Mouse (Mus musculus): ENCODE results near the gene Slc16a3. TPM values are rescaled to one million over a fixed set of nuclear protein-coding genes. Genes with fewer than 3 reads are reported as not detected.

The Slc16a3 gene
- polyA plus RNA-seq, 1 experiment from 2014 or later, result 92.6 TPM

DNA sequence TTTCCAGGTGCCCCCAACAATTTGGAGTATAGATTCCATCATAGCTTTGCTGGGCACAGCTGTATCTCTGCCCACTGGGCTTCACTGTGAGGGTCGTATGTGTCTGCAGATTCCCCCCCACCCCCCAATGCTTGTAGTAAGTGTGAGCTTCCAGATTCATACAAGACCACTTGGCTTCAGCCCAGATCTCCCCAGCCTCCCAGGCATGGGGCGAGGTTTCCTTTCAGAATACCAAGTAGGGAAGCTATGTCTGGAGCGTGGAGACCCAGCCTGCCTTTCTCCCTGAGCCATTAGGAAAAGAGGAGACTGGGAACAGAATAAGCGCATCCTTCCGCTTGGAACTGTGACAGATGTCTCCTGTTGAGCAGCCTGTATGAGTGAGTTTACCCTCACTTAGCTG is 45.3 kb downstream of the Slc16a3 start:
- WGBS, result 69% methylated on average over 5 of the region's 5 CpGs
- H3K27ac ChIP-seq (ENCODE audit: low read length), result no peak overlapping the region

GRCm38 (mm10) chr11:120994741-120995140 is 46.5 kb downstream of the Slc16a3 start:
- Histone ChIP-seq H3K36me3 (ENCODE audit: control insufficient read depth, insufficient read depth, low read length) (no peaks in the 10 kb centered on the region), H3K9me3 (ENCODE audit: control insufficient read depth, low read length) (no peaks in the 10 kb centered on the region), H3K27me3 (replicated peaks; ENCODE audit: control insufficient read depth, insufficient read depth, low read length) (no peaks in the 10 kb centered on the region), H3K27ac (ENCODE audit: low read length) (no peak overlapping the region), H3K4me2 (ENCODE audit: low read depth, low read length) (no peak overlapping the region), H3K4me3 (ENCODE audit: low read length) (no peak overlapping the region), H3K9ac (ENCODE audit: low read depth, low read length) (no peak overlapping the region), H3K4me1 (ENCODE audit: control insufficient read depth, insufficient read depth, low read length) (peaks cover 16% of the 10 kb centered on the region; the same call in 1 of the 2 replicates)
- WGBS, result 73% methylated on average over 6 of the region's 6 CpGs
- ATAC-seq, result no peak

More for the DNA sequence above, 45.3 kb downstream of the Slc16a3 start:
- H3K4me2 ChIP-seq (ENCODE audit: low read depth, low read length), result no peak overlapping the region
- no peak overlapping the region for H3K4me3 ChIP-seq (ENCODE audit: low read length)
- no peak for ATAC-seq
- no peaks in the 10 kb centered on the region for H3K36me3 ChIP-seq (ENCODE audit: control insufficient read depth, insufficient read depth, low read length)
- H3K4me1 ChIP-seq (ENCODE audit: control insufficient read depth, insufficient read depth, low read length), result peaks cover 27% of the 10 kb centered on the region
- no peak overlapping the region for H3K9ac ChIP-seq (ENCODE audit: low read depth, low read length)
- no peaks in the 10 kb centered on the region for H3K27me3 ChIP-seq (replicated peaks; ENCODE audit: control insufficient read depth, insufficient read depth, low read length)
- no peaks in the 10 kb centered on the region for H3K9me3 ChIP-seq (ENCODE audit: control insufficient read depth, low read length)

DNA sequence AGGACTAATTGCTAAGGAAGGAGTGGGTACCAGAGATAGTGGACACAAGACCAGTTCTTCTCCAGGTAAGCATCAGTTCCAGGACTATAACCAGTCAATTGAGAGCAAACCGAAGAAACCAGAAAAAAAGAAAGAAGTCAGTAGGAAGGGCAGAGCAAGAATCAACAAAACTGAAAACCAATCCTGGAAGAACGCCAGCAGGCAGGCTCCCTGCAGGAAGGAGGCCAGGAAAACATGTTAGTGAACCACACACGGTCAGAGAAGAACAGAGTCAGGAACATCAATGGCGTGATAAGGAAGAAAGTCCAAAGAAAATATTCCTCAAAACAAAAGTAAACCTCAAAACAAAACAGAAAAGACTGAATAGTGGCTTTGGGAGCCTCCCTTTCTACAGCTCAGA is 53.7 kb downstream of the Slc16a3 start:
- no peak overlapping the region for H3K4me3 ChIP-seq (ENCODE audit: low read length)
- no peak overlapping the region for H3K27ac ChIP-seq (ENCODE audit: low read length)
- no peak overlapping the region for H3K9ac ChIP-seq (ENCODE audit: low read depth, low read length)
- H3K27me3 ChIP-seq (replicated peaks; ENCODE audit: control insufficient read depth, insufficient read depth, low read length), result no peaks in the 10 kb centered on the region
- H3K36me3 ChIP-seq (ENCODE audit: control insufficient read depth, insufficient read depth, low read length), result no peaks in the 10 kb centered on the region
- no peaks in the 10 kb centered on the region for H3K9me3 ChIP-seq (ENCODE audit: control insufficient read depth, low read length)
- no peak overlapping the region for H3K4me2 ChIP-seq (ENCODE audit: low read depth, low read length)
- H3K4me1 ChIP-seq (ENCODE audit: control insufficient read depth, insufficient read depth, low read length), result no peaks in the 10 kb centered on the region
- no peak for ATAC-seq
- WGBS, result 42% methylated on average over 4 of the region's 4 CpGs

DNA sequence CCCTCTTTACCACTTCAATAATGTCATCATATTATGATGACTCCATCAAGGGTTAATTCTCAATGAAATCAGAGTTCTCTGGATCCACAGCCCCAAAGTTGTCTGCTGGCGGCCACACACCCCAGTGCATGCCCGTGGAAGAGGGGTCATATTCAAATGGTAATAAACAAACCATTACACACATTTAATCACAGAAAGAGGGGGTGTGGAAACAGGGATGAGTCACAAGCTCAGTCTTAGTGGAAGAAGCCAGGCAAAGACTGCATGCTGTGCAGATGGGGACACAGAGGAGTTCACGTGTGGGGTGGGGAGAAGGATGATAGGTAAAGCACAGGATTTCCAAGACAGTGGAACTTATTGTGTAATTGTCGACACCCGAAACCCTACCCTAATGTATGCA is 56.0 kb downstream of the Slc16a3 start:
- Histone ChIP-seq H3K27me3 (replicated peaks; ENCODE audit: control insufficient read depth, insufficient read depth, low read length) (no peaks in the 10 kb centered on the region), H3K36me3 (ENCODE audit: control insufficient read depth, insufficient read depth, low read length) (no peaks in the 10 kb centered on the region), H3K27ac (ENCODE audit: low read length) (no peak overlapping the region), H3K4me3 (ENCODE audit: low read length) (no peak overlapping the region), H3K9me3 (ENCODE audit: control insufficient read depth, low read length) (no peaks in the 10 kb centered on the region), H3K4me1 (ENCODE audit: control insufficient read depth, insufficient read depth, low read length) (no peaks in the 10 kb centered on the region), H3K4me2 (ENCODE audit: low read depth, low read length) (no peak overlapping the region), H3K9ac (ENCODE audit: low read depth, low read length) (no peak overlapping the region)
- WGBS, result 48% methylated on average over 5 of the region's 5 CpGs
- ATAC-seq, result no peak

DNA sequence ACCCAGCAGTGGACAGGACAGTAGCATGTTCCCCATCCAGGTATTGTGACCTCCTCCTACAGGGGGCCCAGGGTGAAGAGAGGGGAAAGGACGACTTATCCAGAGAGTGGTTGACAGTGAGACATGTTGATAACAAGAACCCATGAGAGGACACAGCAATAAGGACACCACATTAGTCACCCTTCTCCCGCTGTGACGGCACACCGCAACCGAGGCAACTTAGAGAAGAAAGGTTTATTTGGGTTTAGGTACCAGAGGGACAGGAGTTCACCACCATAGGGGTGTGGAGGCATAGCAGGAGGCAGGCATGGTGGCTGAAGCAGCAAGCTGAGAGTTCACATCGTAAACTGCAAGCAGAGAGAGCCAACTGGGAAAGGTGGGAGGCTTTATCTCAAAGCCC is 57.9 kb downstream of the Slc16a3 start:
- no peak overlapping the region for H3K27ac ChIP-seq (ENCODE audit: low read length)
- WGBS, result 67% methylated on average over 6 of the region's 6 CpGs
- H3K9ac ChIP-seq (ENCODE audit: low read depth, low read length), result no peak overlapping the region
- H3K4me3 ChIP-seq (ENCODE audit: low read length), result no peak overlapping the region
- no peaks in the 10 kb centered on the region for H3K36me3 ChIP-seq (ENCODE audit: control insufficient read depth, insufficient read depth, low read length)
- no peaks in the 10 kb centered on the region for H3K27me3 ChIP-seq (replicated peaks; ENCODE audit: control insufficient read depth, insufficient read depth, low read length)
- no peak for ATAC-seq
- no peaks in the 10 kb centered on the region for H3K4me1 ChIP-seq (ENCODE audit: control insufficient read depth, insufficient read depth, low read length)
- H3K4me2 ChIP-seq (ENCODE audit: low read depth, low read length), result no peak overlapping the region
- H3K9me3 ChIP-seq (ENCODE audit: control insufficient read depth, low read length), result no peaks in the 10 kb centered on the region

DNA sequence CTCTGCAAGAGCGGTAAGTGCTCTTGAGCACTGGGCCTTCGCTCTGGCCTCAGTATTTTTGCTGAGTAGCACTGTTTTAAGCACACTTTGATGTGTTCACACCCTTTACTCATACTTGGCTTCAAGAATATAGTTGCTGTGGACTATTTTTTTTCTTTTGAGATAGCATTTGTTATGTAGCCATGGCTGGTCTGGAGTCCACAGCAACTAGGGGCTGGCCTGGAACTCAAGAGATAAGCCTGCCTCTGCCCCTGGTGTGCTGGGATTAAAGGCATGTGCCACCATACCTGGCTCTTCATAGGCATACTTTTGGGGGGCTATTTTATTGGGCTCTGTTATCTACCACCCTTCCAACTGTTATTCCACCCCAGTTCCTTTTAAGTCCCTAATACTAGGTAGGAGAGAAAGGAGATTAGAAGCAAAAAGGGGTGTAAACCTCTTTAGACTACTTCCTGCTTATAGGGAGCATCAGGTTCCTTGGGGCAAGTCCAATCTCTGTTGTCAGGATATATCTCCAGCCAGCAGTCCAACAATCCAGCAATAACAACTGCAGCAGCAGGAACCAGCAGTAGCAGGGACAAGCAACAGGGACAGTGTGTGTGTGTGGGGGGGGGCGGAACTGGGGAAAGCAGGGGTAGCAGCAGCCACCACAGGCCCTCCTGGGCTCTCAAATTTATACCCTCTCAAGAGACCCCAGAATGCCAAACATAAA is 61.9 kb downstream of the Slc16a3 start:
- WGBS, result 91% methylated on average over 3 of the region's 3 CpGs
- no peak for ATAC-seq
- H3K27ac ChIP-seq (ENCODE audit: low read length), result no peak overlapping the region

More for the DNA sequence above, 61.9 kb downstream of the Slc16a3 start:
- Histone ChIP-seq H3K9ac (ENCODE audit: low read depth, low read length) (no peak overlapping the region), H3K27me3 (replicated peaks; ENCODE audit: control insufficient read depth, insufficient read depth, low read length) (no peaks in the 10 kb centered on the region), H3K36me3 (ENCODE audit: control insufficient read depth, insufficient read depth, low read length) (no peaks in the 10 kb centered on the region), H3K4me2 (ENCODE audit: low read depth, low read length) (no peak overlapping the region), H3K4me3 (ENCODE audit: low read length) (no peak overlapping the region), H3K4me1 (ENCODE audit: control insufficient read depth, insufficient read depth, low read length) (peaks cover 4% of the 10 kb centered on the region), H3K9me3 (ENCODE audit: control insufficient read depth, low read length) (no peaks in the 10 kb centered on the region)

Other genes with a start within 250 kb of the Slc16a3 start
- 159 and 174 TPM in 2 replicates for gene Cenpx, start 234.7 kb upstream of the Slc16a3 start, polyA plus RNA-seq (2015; fragmentation: Nextera tagmentation; extraction: Ambion mirVana)
- 43.0 and 44.4 TPM in 2 replicates for gene Lrrc45, start 234.6 kb upstream of the Slc16a3 start, polyA plus RNA-seq (2015; fragmentation: Nextera tagmentation; extraction: Ambion mirVana)
- 30.4 and 31.2 TPM in 2 replicates for gene Rac3, start 227.0 kb upstream of the Slc16a3 start, polyA plus RNA-seq (2015; fragmentation: Nextera tagmentation; extraction: Ambion mirVana)
- 56.0 and 65.0 TPM in 2 replicates for gene Dcxr, start 221.2 kb upstream of the Slc16a3 start, polyA plus RNA-seq (2015; fragmentation: Nextera tagmentation; extraction: Ambion mirVana)
- gene Cbr2, start 216.4 kb upstream of the Slc16a3 start, polyA plus RNA-seq (2015; fragmentation: Nextera tagmentation; extraction: Ambion mirVana), result 1.7 and 2.3 TPM in 2 replicates
- gene Hmga1b, start 185.7 kb upstream of the Slc16a3 start, polyA plus RNA-seq (2015; fragmentation: Nextera tagmentation; extraction: Ambion mirVana), result 5.9 and 7.6 TPM in 2 replicates
- 40.6 and 40.7 TPM in 2 replicates for gene Rfng, start 164.3 kb upstream of the Slc16a3 start, polyA plus RNA-seq (2015; fragmentation: Nextera tagmentation; extraction: Ambion mirVana)
- 164 and 179 TPM in 2 replicates for gene Gps1, start 164.2 kb upstream of the Slc16a3 start, polyA plus RNA-seq (2015; fragmentation: Nextera tagmentation; extraction: Ambion mirVana)
- gene Dus1l, start 152.1 kb upstream of the Slc16a3 start, polyA plus RNA-seq (2015; fragmentation: Nextera tagmentation; extraction: Ambion mirVana), result 78.6 and 82.0 TPM in 2 replicates
- gene Fasn, start 123.9 kb upstream of the Slc16a3 start, polyA plus RNA-seq (2015; fragmentation: Nextera tagmentation; extraction: Ambion mirVana), result 42.0 and 47.6 TPM in 2 replicates
- 3.6 and 4.3 TPM in 2 replicates for gene Ccdc57, start 15.6 kb upstream of the Slc16a3 start, polyA plus RNA-seq (2015; fragmentation: Nextera tagmentation; extraction: Ambion mirVana)
- 93.9 and 97.7 TPM in 2 replicates for gene Csnk1d, start 42.9 kb downstream of the Slc16a3 start, polyA plus RNA-seq (2015; fragmentation: Nextera tagmentation; extraction: Ambion mirVana)
- 6.7 and 7.9 TPM in 2 replicates for gene Cd7, start 90.9 kb downstream of the Slc16a3 start, polyA plus RNA-seq (2015; fragmentation: Nextera tagmentation; extraction: Ambion mirVana)
- gene Sectm1b, start 115.1 kb downstream of the Slc16a3 start, polyA plus RNA-seq (2015; fragmentation: Nextera tagmentation; extraction: Ambion mirVana), result 0.93 and 2.6 TPM in 2 replicates
- 7.0 and 10.4 TPM in 2 replicates for gene Sectm1a, start 132.7 kb downstream of the Slc16a3 start, polyA plus RNA-seq (2015; fragmentation: Nextera tagmentation; extraction: Ambion mirVana)
- gene Tex19.2, start 170.2 kb downstream of the Slc16a3 start, polyA plus RNA-seq (2015; fragmentation: Nextera tagmentation; extraction: Ambion mirVana), result not detected in 2 replicates
- gene Tex19.1, start 197.7 kb downstream of the Slc16a3 start, polyA plus RNA-seq (2015; fragmentation: Nextera tagmentation; extraction: Ambion mirVana), result not detected in 2 replicates
- not detected in 2 replicates for gene Uts2r, start 211.8 kb downstream of the Slc16a3 start, polyA plus RNA-seq (2015; fragmentation: Nextera tagmentation; extraction: Ambion mirVana)